Mouse (Mus musculus): ENCODE measurements around the gene Kcnip2. TPM values are rescaled to one million over a fixed set of nuclear protein-coding genes. Genes with fewer than 3 reads are reported as not detected.

The Kcnip2 gene
- polyA plus RNA-seq, 2 experiments from 2014 or later, result 8.1 to 9.3 TPM

Other genes starting within 250 kb of the Kcnip2 start
- 10 to 100 TPM; 10.1 to 16.2 TPM for gene Fbxw4, start 155.7 kb downstream of the Kcnip2 start, polyA plus RNA-seq (2017; shearing (Covaris generic))
- not detected for gene Fgf8, start 73.1 kb downstream of the Kcnip2 start, polyA plus RNA-seq (2017; shearing (Covaris generic))
- gene Npm3, start 66.5 kb downstream of the Kcnip2 start, polyA plus RNA-seq (2017; shearing (Covaris generic)), result 10 to 100 TPM; 26.7 to 70.7 TPM
- gene Mgea5, start 32.2 kb downstream of the Kcnip2 start, polyA plus RNA-seq (2017; shearing (Covaris generic)), result 100 to 1,000 TPM; 146 to 151 TPM
- gene Armh3, start 182.4 kb upstream of the Kcnip2 start, polyA plus RNA-seq (2017; shearing (Covaris generic)), result 1 to 10 TPM; 9.7 to 9.8 TPM
- 1 to 10 TPM; 1.5 to 2.9 TPM for gene Hps6, start 187.4 kb upstream of the Kcnip2 start, polyA plus RNA-seq (2017; shearing (Covaris generic))
- 10 to 100 TPM; 13.5 to 17.5 TPM for gene Pprc1, start 228.8 kb upstream of the Kcnip2 start, polyA plus RNA-seq (2017; shearing (Covaris generic))
- gene Ldb1, start 229.2 kb upstream of the Kcnip2 start, polyA plus RNA-seq (2017; shearing (Covaris generic)), result 10 to 100 TPM; 42.8 to 46.3 TPM

Measured in activated CD4-positive, CD25-positive, alpha-beta regulatory T cell, adult 4 months (primary cell).